Mouse (Mus musculus): ENCODE results near the gene Sectm1b. TPM values are rescaled to one million over a fixed set of nuclear protein-coding genes. Genes with fewer than 3 reads are reported as not detected.
"Not testable (repeated sequence)": the region's sequence is repeated elsewhere in the genome, so short reads cannot be mapped to it uniquely, and the experiment has no call there.

The Sectm1b gene
- polyA plus RNA-seq, 1 experiment: not detected

- no peaks in the 10 kb centered on the region for H3K36me3 ChIP-seq (ENCODE audit: control insufficient read depth)
- no peak for TF ChIP-seq TAL1 (IDR thresholded peaks at IDR 0.05; ENCODE audit: low read length)
- TF ChIP-seq GATA1 (IDR thresholded peaks at IDR 0.05; ENCODE audit: low read length): no peak
- H3K9me3 ChIP-seq (ENCODE audit: control insufficient read depth, low read length): no peaks in the 10 kb centered on the region
- H3K27me3 ChIP-seq (ENCODE audit: control insufficient read depth): no peaks in the 10 kb centered on the region
- H3K4me1 ChIP-seq (ENCODE audit: control insufficient read depth): no peaks in the 10 kb centered on the region
- H3K4me3 ChIP-seq (replicated peaks): no peak overlapping the region
Measured at GRCm38 (mm10) chr11:121058956-121059355, 4.4 kb downstream of the Sectm1b start.

- no peaks in the 10 kb centered on the region for H3K4me1 ChIP-seq (ENCODE audit: control insufficient read depth)
- no peaks in the 10 kb centered on the region for H3K9me3 ChIP-seq (ENCODE audit: control insufficient read depth, low read length)
- H3K27me3 ChIP-seq (ENCODE audit: control insufficient read depth): no peaks in the 10 kb centered on the region
- no peak overlapping the region for H3K4me3 ChIP-seq (replicated peaks)
- H3K36me3 ChIP-seq (ENCODE audit: control insufficient read depth): no peaks in the 10 kb centered on the region
- no peak for TF ChIP-seq TAL1 (IDR thresholded peaks at IDR 0.05; ENCODE audit: low read length)
- TF ChIP-seq GATA1 (IDR thresholded peaks at IDR 0.05; ENCODE audit: low read length): no peak
Measured at GRCm38 (mm10) chr11:121058122-121058521, 5.2 kb downstream of the Sectm1b start.

- no peak overlapping the region for H3K4me3 ChIP-seq (replicated peaks)
- TF ChIP-seq GATA1 (IDR thresholded peaks at IDR 0.05; ENCODE audit: low read length) (no peak), TAL1 (IDR thresholded peaks at IDR 0.05; ENCODE audit: low read length) (no peak)
- no peaks in the 10 kb centered on the region for H3K27me3 ChIP-seq (ENCODE audit: control insufficient read depth)
- H3K36me3 ChIP-seq (ENCODE audit: control insufficient read depth): no peaks in the 10 kb centered on the region
- H3K9me3 ChIP-seq (ENCODE audit: control insufficient read depth, low read length): no peaks in the 10 kb centered on the region
- no peaks in the 10 kb centered on the region for H3K4me1 ChIP-seq (ENCODE audit: control insufficient read depth)
Measured at GRCm38 (mm10) chr11:121056536-121057236, 6.7 kb downstream of the Sectm1b start.

GRCm38 (mm10) chr11:121053536-121053935, 9.8 kb downstream of the Sectm1b start:
- H3K4me3 ChIP-seq (replicated peaks): no peak overlapping the region
- no peaks in the 10 kb centered on the region for H3K4me1 ChIP-seq (ENCODE audit: control insufficient read depth)
- no peaks in the 10 kb centered on the region for H3K9me3 ChIP-seq (ENCODE audit: control insufficient read depth, low read length)
- TF ChIP-seq TAL1 (IDR thresholded peaks at IDR 0.05; ENCODE audit: low read length) (no peak), GATA1 (IDR thresholded peaks at IDR 0.05; ENCODE audit: low read length) (no peak)
- H3K36me3 ChIP-seq (ENCODE audit: control insufficient read depth): no peaks in the 10 kb centered on the region
- H3K27me3 ChIP-seq (ENCODE audit: control insufficient read depth): peaks cover 3% of the 10 kb centered on the region; the same call in 1 of the 2 replicates

GRCm38 (mm10) chr11:121052387-121052786, 11.0 kb downstream of the Sectm1b start:
- no peaks in the 10 kb centered on the region for H3K4me1 ChIP-seq (ENCODE audit: control insufficient read depth)
- TF ChIP-seq GATA1 (IDR thresholded peaks at IDR 0.05; ENCODE audit: low read length) (no peak), TAL1 (IDR thresholded peaks at IDR 0.05; ENCODE audit: low read length) (no peak)
- no peak overlapping the region for H3K4me3 ChIP-seq (replicated peaks)
- peaks cover 3% of the 10 kb centered on the region; the same call in 1 of the 2 replicates for H3K27me3 ChIP-seq (ENCODE audit: control insufficient read depth)
- no peaks in the 10 kb centered on the region for H3K36me3 ChIP-seq (ENCODE audit: control insufficient read depth)
- H3K9me3 ChIP-seq (ENCODE audit: control insufficient read depth, low read length): no peaks in the 10 kb centered on the region

GRCm38 (mm10) chr11:121051793-121052192, 11.6 kb downstream of the Sectm1b start:
- peaks cover 3% of the 10 kb centered on the region; the same call in 1 of the 2 replicates for H3K27me3 ChIP-seq (ENCODE audit: control insufficient read depth)
- TF ChIP-seq GATA1 (IDR thresholded peaks at IDR 0.05; ENCODE audit: low read length): no peak
- TF ChIP-seq TAL1 (IDR thresholded peaks at IDR 0.05; ENCODE audit: low read length): no peak
- no peaks in the 10 kb centered on the region for H3K9me3 ChIP-seq (ENCODE audit: control insufficient read depth, low read length)
- no peaks in the 10 kb centered on the region for H3K4me1 ChIP-seq (ENCODE audit: control insufficient read depth)
- no peak overlapping the region for H3K4me3 ChIP-seq (replicated peaks)
- no peaks in the 10 kb centered on the region for H3K36me3 ChIP-seq (ENCODE audit: control insufficient read depth)

GRCm38 (mm10) chr11:121049840-121050239, 13.5 kb downstream of the Sectm1b start:
- no peaks in the 10 kb centered on the region for H3K4me1 ChIP-seq (ENCODE audit: control insufficient read depth)
- no peak overlapping the region for H3K4me3 ChIP-seq (replicated peaks)
- H3K27me3 ChIP-seq (ENCODE audit: control insufficient read depth): peaks cover 3% of the 10 kb centered on the region; the same call in 1 of the 2 replicates
- no peaks in the 10 kb centered on the region for H3K36me3 ChIP-seq (ENCODE audit: control insufficient read depth)
- no peaks in the 10 kb centered on the region for H3K9me3 ChIP-seq (ENCODE audit: control insufficient read depth, low read length)
- TF ChIP-seq GATA1 (IDR thresholded peaks at IDR 0.05; ENCODE audit: low read length): no peak
- no peak for TF ChIP-seq TAL1 (IDR thresholded peaks at IDR 0.05; ENCODE audit: low read length)

- H3K4me1 ChIP-seq (ENCODE audit: control insufficient read depth): no peaks in the 10 kb centered on the region
- H3K27me3 ChIP-seq (ENCODE audit: control insufficient read depth): peaks cover 3% of the 10 kb centered on the region; the same call in 1 of the 2 replicates
- H3K36me3 ChIP-seq (ENCODE audit: control insufficient read depth): no peaks in the 10 kb centered on the region
- no peaks in the 10 kb centered on the region for H3K9me3 ChIP-seq (ENCODE audit: control insufficient read depth, low read length)
- no peak for TF ChIP-seq GATA1 (IDR thresholded peaks at IDR 0.05; ENCODE audit: low read length)
- TF ChIP-seq TAL1 (IDR thresholded peaks at IDR 0.05; ENCODE audit: low read length): no peak
- no peak overlapping the region for H3K4me3 ChIP-seq (replicated peaks)
Measured at GRCm38 (mm10) chr11:121047826-121048399, 15.5 kb downstream of the Sectm1b start.

GRCm38 (mm10) chr11:121045286-121045685, 18.1 kb downstream of the Sectm1b start:
- H3K4me1 ChIP-seq (ENCODE audit: control insufficient read depth): 0 out of 2 replicates have a peak, but pooled peaks cover 2% of the 10 kb centered on the region
- H3K36me3 ChIP-seq (ENCODE audit: control insufficient read depth): no peaks in the 10 kb centered on the region
- H3K9me3 ChIP-seq (ENCODE audit: control insufficient read depth, low read length): no peaks in the 10 kb centered on the region
- H3K4me3 ChIP-seq (replicated peaks): no peak overlapping the region
- H3K27me3 ChIP-seq (ENCODE audit: control insufficient read depth): peaks cover 3% of the 10 kb centered on the region; the same call in 1 of the 2 replicates
- TF ChIP-seq GATA1 (IDR thresholded peaks at IDR 0.05; ENCODE audit: low read length): no peak
- no peak for TF ChIP-seq TAL1 (IDR thresholded peaks at IDR 0.05; ENCODE audit: low read length)

GRCm38 (mm10) chr11:121043025-121043424, 20.3 kb downstream of the Sectm1b start:
- H3K36me3 ChIP-seq (ENCODE audit: control insufficient read depth); H3K9me3 ChIP-seq (ENCODE audit: control insufficient read depth, low read length); H3K4me1 ChIP-seq (ENCODE audit: control insufficient read depth); H3K4me3 ChIP-seq (replicated peaks); H3K27me3 ChIP-seq (ENCODE audit: control insufficient read depth): not testable (repeated sequence)

Measured in erythroblast, embryonic 14.5 days (primary cell).